Mouse (Mus musculus) retina, adult 2 months (tissue): ENCODE results near the gene Serpinb9g.
"Not testable (repeated sequence)": the region's sequence is repeated elsewhere in the genome, so short reads cannot be mapped to it uniquely, and the experiment has no call there.

Experiments used
- DNase-seq: peaks from one replicate; pipeline ENCODE4 v3.0.0-alpha.2; 2012; ENCODE audit warnings: low read depth, low spot score

Gene Serpinb9g

GRCm38 (mm10) chr13:33484490-33484889 lies at the start of gene Serpinb9g:
TSS of gene Serpinb9g (plus strand) at chr13:33484790.
- DNase-seq = not testable (repeated sequence)

DNA sequence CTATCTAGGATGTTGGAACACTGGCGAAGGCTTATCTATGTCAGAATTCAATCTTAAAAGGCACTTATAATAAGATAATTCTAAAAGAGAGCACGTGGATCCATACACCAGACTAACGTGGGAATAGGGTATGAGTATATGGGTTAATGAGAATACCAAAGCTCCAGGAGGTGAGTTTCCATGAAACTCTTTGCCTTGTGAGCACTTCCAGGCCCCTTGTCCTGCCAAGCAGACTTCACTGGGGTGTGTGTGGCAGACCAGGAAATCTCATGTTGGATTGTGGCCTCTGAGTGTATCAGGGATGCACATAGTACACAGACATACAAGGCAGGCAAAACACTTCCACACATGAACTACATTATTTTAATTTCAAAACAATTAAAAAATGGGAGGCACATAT lies 718 bp upstream of the Serpinb9g start:
- not testable (repeated sequence) for DNase-seq

DNA sequence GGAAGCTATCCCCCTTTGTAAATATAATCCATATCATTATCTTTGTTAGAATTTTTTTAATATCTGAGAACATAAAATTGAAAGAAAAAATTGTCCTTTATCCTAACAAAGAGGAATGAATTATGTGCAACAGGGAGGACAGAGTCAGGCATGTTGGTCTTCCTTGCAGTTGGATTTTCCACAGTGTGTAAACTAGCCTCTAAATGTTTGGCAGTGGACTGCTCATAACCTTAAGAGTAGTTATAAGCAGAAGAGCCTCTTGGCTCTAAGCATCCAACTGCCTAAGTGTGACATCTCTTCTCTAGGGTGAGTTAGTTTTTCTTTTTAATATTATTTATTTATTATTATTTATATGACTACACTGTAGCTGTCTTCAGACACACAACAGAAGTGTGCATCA lies 40.0 kb downstream of the Serpinb9g start:
- no peak for DNase-seq

- no peak for DNase-seq
These were observed 48.2 kb downstream of the Serpinb9g start for GRCm38 (mm10) chr13:33532814-33533213.
